Mouse (Mus musculus) common myeloid progenitor, adult 5-6 weeks (primary cell): Measurements from ENCODE around the gene Negr1. TPM values are rescaled to one million over a fixed set of nuclear protein-coding genes. Genes with fewer than 3 reads are reported as not detected.

Experiments
- ATAC-seq: replicated peaks from 2 replicates; pipeline ENCODE4 v1.8.0; 2016; ENCODE audit warnings: low read depth, mild to moderate bottlenecking, moderate TSS enrichment, inconsistent platforms; ENCODE audit not compliant: poor library complexity, severe bottlenecking
- total RNA-seq: library from RNA; stranded (forward); fragments of 200-1000, 187-1606 nt; gene quantifications from 2 replicates; pipeline ENCODE4 v1.2.3, GENCODE M21; 2017

Gene Negr1
- total RNA-seq, 1 experiment from 2014 or later = not detected

- no peak for ATAC-seq
Measured at GRCm38 (mm10) chr3:156662553-156662952, 101.0 kb downstream of the Negr1 start.

GRCm38 (mm10) chr3:156672560-156672959 lies 111.0 kb downstream of the Negr1 start:
- no peak for ATAC-seq

GRCm38 (mm10) chr3:156690059-156690605 lies 128.5 kb downstream of the Negr1 start:
- no peak for ATAC-seq

GRCm38 (mm10) chr3:156698687-156699086 lies 137.1 kb downstream of the Negr1 start:
- ATAC-seq = no peak

GRCm38 (mm10) chr3:156703241-156703640 lies 141.6 kb downstream of the Negr1 start:
- no peak for ATAC-seq

GRCm38 (mm10) chr3:156710240-156710639 lies 148.6 kb downstream of the Negr1 start:
- no peak for ATAC-seq

DNA sequence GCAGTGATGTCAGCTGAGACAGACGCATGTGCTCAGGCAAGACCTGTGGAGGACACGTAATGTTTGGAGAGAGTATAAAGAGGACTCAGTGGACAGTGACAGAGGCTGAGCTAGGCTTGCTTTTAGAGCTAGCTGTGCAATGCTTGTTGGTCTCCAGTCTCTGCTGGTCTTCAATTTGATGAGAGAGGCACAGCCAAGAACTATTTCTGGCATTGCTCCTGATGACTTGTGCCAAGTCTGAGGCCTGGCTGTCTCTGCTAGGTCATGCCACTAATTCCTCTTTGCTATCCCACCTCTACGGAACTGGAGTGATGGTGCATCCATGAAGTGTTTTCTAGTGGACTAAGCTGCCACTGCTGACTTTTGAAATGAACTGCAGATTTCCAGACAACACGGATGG lies 149.1 kb downstream of the Negr1 start:
- no peak for ATAC-seq

DNA sequence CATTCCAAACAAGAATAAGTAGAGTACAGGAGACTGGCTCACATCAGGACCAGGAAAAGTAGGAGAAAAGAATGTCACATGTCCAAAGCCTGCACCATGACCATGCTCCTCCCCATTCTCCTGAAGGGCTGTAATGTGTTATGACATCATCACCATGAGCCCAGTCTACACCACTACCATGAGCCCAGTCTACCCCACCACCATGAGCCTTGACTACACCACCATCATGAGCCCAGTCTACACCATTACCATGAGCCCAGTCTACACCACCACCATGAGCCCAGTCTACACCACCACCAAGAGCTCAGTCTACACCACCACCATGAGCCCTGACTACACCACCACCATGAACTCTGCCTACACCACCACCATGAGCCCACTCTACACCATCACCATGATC lies 174.7 kb downstream of the Negr1 start:
- no peak for ATAC-seq

DNA sequence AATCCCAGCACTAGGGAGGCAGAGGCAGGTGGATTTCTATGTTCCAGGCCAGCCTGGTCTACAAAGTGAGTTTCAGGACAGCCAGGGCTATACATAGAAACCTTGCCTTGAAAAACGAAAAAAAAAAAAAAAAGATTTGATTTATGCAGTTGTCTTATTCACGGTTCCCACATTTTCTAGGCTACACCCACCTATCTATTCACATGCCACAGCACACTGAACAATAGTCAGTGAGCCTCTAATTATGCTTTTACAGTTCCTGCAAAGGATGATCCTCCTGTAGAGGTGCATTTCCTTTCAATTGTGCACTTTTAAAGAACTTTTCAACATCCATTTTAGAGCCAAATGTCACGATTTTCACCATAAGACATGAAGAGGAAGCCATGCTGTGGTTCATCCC lies 177.9 kb downstream of the Negr1 start:
- no peak for ATAC-seq

DNA sequence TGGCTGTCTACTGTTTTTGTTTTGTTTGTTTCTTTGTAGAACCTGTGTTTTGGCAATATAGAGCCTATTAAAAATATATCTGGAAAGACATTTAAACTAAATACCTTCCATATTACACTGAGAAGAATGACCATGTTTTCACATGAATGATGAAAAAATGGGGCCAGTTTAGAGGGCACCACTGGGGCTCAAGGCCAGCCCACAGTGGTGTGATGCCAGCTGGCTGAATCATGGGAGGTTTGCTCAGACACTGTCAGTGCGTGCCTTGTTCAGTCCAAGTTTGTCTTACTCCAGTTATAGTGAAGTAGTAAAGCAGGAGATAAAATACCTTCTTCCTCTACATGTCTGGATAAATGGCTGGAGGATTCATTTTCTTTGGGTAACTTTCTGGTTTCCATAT lies 181.7 kb downstream of the Negr1 start:
- no peak for ATAC-seq

- no peak for ATAC-seq
Measured at GRCm38 (mm10) chr3:156745218-156745770, 183.7 kb downstream of the Negr1 start.

DNA sequence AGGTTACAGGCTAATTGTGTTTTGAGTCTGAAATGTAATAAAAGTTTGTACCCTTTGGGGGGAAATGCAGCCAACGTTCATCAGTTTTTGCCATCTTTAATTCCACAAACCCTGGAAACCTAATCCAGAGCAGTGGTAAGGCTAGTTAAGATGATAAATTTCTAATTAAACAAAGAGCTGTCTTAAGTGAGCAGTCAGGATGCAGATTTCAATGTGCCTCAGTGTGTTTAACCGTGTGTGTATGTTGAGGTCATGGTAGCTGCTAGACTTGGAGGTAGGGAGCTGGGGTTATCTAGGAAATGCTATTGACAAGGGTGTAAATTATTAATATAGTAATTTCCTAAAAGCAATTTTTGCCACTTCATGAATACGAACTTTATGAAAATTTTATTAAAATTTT lies 185.9 kb downstream of the Negr1 start:
- no peak for ATAC-seq

DNA sequence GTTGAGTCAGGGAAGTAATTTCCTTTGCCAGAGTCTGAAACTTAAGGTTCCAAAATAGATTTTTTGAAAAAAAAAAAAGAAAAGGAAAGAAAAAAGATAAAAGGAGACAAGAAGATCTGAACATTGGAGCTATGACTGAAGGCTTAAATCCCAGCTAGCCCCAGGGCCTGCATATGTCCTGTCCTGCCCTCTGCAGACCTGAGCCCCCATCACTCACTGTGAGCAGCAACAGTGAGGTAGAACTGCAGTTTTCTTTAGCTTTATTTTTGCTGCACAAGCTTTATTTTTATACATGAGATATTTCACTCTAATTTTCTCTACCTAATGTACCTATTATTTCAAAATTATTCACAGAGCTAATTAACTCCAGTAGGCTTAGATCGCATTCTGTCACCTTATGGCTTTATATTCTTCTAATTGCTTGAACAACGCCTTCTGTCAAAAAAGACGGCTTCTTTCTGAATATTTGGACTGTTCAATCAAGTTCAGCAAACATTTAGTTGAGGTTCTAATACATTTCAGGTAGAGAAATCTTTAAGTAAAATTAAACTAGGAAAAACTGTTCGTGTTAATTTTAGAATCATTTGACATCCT lies 192.3 kb downstream of the Negr1 start:
- ATAC-seq = no peak

DNA sequence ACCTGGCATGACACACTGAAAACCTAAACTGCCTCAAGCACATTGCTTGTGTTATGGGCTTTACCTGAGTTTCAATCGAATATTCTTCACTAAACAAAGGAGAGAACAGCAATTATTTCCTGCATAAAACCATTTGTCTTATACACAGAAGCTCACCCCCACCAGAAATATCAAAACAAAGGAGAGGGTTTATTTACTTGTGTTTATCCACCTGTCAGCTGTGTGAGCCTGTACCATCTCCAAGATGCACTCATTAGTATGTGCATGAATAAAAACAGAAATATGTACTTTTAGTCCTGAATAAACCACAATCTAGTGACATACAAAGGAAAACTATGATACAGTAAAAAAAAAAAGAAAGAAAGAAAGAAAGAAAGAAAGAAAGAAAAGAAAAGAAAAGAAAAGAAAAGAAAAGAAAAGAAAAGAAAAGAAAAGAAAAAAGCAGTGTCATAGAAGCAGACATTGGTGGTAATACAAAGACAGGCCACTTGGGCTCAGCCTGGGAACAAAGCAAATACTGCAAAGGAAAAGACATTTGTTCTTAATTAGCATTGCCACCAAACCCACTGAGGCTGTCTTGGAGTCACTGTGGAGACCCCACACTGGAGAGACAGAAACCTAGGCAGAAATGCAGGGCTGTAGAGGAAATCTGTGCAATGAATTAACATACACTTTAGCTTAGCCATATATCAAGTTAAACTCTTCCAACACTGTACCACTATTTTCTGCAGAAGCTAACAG lies 193.4 kb downstream of the Negr1 start:
- ATAC-seq = no peak

GRCm38 (mm10) chr3:156765015-156765414 lies 203.4 kb downstream of the Negr1 start:
- ATAC-seq = no peak

- no peak for ATAC-seq
Measured at GRCm38 (mm10) chr3:156766171-156766845, 204.7 kb downstream of the Negr1 start.

DNA sequence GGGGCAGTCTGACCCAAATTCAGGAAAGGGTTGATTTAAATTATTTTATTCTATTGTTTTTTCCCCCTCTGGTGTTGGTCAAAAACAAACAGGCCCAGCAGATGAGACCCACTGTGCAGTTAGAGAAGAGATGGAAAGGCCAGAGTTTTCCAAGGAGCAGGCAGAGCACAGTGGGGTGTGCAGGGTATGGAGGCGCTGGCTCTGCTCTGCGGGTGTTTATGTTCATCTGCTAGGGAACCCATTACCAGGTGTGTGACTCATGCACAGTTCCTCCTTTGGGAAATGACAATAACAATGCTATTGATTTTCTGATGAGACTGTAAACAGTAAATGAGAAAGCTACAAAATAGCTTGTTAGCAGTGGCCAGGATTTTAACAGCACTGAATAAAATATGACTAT lies 210.0 kb downstream of the Negr1 start:
- no peak for ATAC-seq

GRCm38 (mm10) chr3:156772057-156772456 lies 210.5 kb downstream of the Negr1 start:
- ATAC-seq = no peak

GRCm38 (mm10) chr3:156784309-156784852 lies 222.8 kb downstream of the Negr1 start:
- no peak for ATAC-seq

- no peak for ATAC-seq
Measured at GRCm38 (mm10) chr3:156786355-156786754, 224.8 kb downstream of the Negr1 start.

DNA sequence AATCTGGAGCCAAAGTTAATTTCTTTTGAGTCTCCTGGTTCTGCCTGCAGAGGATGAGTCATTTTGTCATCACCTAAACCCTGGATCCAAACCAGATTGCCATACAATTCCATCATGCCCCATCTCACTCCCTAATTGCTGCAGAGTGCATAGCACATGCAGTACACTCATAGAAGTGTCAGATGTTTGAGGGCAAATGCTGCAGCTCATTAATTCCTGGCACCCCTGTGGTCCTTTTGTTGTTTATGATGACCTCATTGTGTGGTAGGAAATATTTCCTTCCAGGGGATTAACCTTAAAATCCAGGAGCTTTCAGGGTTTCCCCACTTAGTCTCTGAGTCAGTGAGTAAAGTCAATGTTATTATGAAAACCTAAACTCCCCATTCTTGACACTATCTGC lies 229.6 kb downstream of the Negr1 start:
- ATAC-seq = no peak
